Mouse (Mus musculus): ENCODE data around the gene Pip5k1b. TPM values are rescaled to one million over a fixed set of nuclear protein-coding genes. Genes with fewer than 3 reads are reported as not detected.
A peak's percentile ranks its signal among the peaks of the same experiment; 100 is the strongest.

Gene Pip5k1b
- total RNA-seq, 1 experiment: 2.1 TPM

DNA sequence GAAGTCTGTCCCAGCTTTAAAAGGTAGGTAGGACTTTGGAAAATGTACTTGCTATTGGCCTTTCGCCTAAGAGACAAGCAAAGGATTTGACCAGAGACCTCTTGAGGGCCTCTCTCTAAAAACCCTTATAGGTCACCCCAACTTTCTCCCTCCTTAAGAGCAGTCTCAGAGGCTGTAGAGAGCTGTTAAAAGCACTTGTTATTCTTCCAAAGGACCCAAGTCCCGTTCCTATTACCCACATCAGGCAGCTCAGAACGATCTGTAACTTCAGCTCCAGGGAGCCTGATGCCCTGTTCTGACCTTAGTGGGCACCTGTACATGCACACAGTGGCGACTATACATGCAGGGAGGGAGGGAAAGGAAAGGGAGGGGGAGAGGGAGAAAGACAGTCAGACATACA is 18.0 kb downstream of the Pip5k1b start:
- no peaks in the 10 kb centered on the region for H3K36me3 ChIP-seq (ENCODE audit: control insufficient read depth, insufficient read depth, low read length, poor library complexity, severe bottlenecking)
- H3K9me3 ChIP-seq (ENCODE audit: control insufficient read depth, insufficient read depth, low read depth, low read length): no peaks in the 10 kb centered on the region
- no peak overlapping the region for H3K4me3 ChIP-seq (ENCODE audit: insufficient read depth in 1 of 2, low read depth in 1 of 2, low read length in 2 of 2, poor library complexity in 1 of 2, severe bottlenecking in 1 of 2)
- TF ChIP-seq MAFK (IDR thresholded peaks at IDR 0.05; ENCODE audit: insufficient read depth, low read depth, low read length) (no peak), HCFC1 (IDR thresholded peaks at IDR 0.05; ENCODE audit: borderline replicate concordance, insufficient read depth, low read length) (no peak), CHD2 (IDR thresholded peaks at IDR 0.05; ENCODE audit: low read depth, low read length) (no peak), ZC3H11A (IDR thresholded peaks at IDR 0.05; ENCODE audit: borderline replicate concordance, low read depth, low read length) (no peak), ZNF384 (IDR thresholded peaks at IDR 0.05; ENCODE audit: low read depth, low read length) (no peak)
- 0 out of 2 replicates have a peak overlapping the region, but pooled peaks have one; percentile 22 for H3K27ac ChIP-seq (ENCODE audit: insufficient read depth, low read depth, low read length, poor library complexity, severe bottlenecking)
- H3K9ac ChIP-seq (ENCODE audit: insufficient read depth, low read depth, low read length, poor library complexity, severe bottlenecking): no peak overlapping the region
- in situ Hi-C loops (cut with MboI; ENCODE audit: low sequenced_read_pairs in 2 of 2, unreplicated experiment in 2 of 2): no loop called here
- DNase-seq (ENCODE audit: low read depth, low spot score): no peak
- no peaks in the 10 kb centered on the region; a peak in 1 of 4 replicates for H3K4me1 ChIP-seq (ENCODE audit: control insufficient read depth in 2 of 2, insufficient read depth in 2 of 2, low read length in 2 of 2, poor library complexity in 1 of 2)

DNA sequence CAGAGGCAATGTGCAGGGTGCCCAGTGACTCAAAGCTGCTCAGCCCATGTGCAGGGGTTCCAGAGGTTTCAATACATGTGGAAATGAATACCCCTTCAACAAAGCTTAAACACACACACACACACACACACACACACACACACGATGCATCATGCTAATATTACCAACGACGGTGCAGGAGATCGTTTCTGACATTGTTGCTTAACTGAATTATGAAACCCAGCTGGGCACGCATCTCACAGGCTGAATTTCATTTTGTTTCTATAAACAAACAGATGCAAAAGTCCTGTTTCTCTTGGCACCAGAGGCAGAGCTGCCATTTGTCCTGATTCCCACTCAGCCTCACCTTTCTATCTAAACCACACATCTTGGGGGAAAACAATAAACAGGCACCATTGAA is 18.8 kb downstream of the Pip5k1b start:
- no peaks in the 10 kb centered on the region for H3K9me3 ChIP-seq (ENCODE audit: control insufficient read depth, insufficient read depth, low read depth, low read length)
- DNase-seq (ENCODE audit: low read depth, low spot score): no peak
- H3K4me3 ChIP-seq (ENCODE audit: insufficient read depth in 1 of 2, low read depth in 1 of 2, low read length in 2 of 2, poor library complexity in 1 of 2, severe bottlenecking in 1 of 2): no peak overlapping the region
- no peaks in the 10 kb centered on the region; a peak in 1 of 4 replicates for H3K4me1 ChIP-seq (ENCODE audit: control insufficient read depth in 2 of 2, insufficient read depth in 2 of 2, low read length in 2 of 2, poor library complexity in 1 of 2)
- H3K36me3 ChIP-seq (ENCODE audit: control insufficient read depth, insufficient read depth, low read length, poor library complexity, severe bottlenecking): no peaks in the 10 kb centered on the region
- no peak overlapping the region for H3K27ac ChIP-seq (ENCODE audit: insufficient read depth, low read depth, low read length, poor library complexity, severe bottlenecking)
- in situ Hi-C loops (cut with MboI; ENCODE audit: low sequenced_read_pairs in 2 of 2, unreplicated experiment in 2 of 2): no loop called here
- H3K9ac ChIP-seq (ENCODE audit: insufficient read depth, low read depth, low read length, poor library complexity, severe bottlenecking): no peak overlapping the region
- TF ChIP-seq CHD2 (IDR thresholded peaks at IDR 0.05; ENCODE audit: low read depth, low read length): no peak
- TF ChIP-seq HCFC1 (IDR thresholded peaks at IDR 0.05; ENCODE audit: borderline replicate concordance, insufficient read depth, low read length): no peak
- no peak for TF ChIP-seq ZNF384 (IDR thresholded peaks at IDR 0.05; ENCODE audit: low read depth, low read length)
- no peak for TF ChIP-seq ZC3H11A (IDR thresholded peaks at IDR 0.05; ENCODE audit: borderline replicate concordance, low read depth, low read length)

GRCm38 (mm10) chr19:24536280-24536679 is 19.4 kb downstream of the Pip5k1b start:
- in situ Hi-C loops (cut with MboI; ENCODE audit: low sequenced_read_pairs in 2 of 2, unreplicated experiment in 2 of 2): no loop called here
- no peak overlapping the region for H3K27ac ChIP-seq (ENCODE audit: insufficient read depth, low read depth, low read length, poor library complexity, severe bottlenecking)
- no peak for TF ChIP-seq ZC3H11A (IDR thresholded peaks at IDR 0.05; ENCODE audit: borderline replicate concordance, low read depth, low read length)
- TF ChIP-seq ZNF384 (IDR thresholded peaks at IDR 0.05; ENCODE audit: low read depth, low read length): no peak
- no peak for TF ChIP-seq MAFK (IDR thresholded peaks at IDR 0.05; ENCODE audit: insufficient read depth, low read depth, low read length)
- no peak for TF ChIP-seq HCFC1 (IDR thresholded peaks at IDR 0.05; ENCODE audit: borderline replicate concordance, insufficient read depth, low read length)
- TF ChIP-seq CHD2 (IDR thresholded peaks at IDR 0.05; ENCODE audit: low read depth, low read length): no peak

GRCm38 (mm10) chr19:24535161-24535560 is 20.5 kb downstream of the Pip5k1b start:
- no peaks in the 10 kb centered on the region for H3K9me3 ChIP-seq (ENCODE audit: control insufficient read depth, insufficient read depth, low read depth, low read length)
- no peaks in the 10 kb centered on the region; a peak in 1 of 4 replicates for H3K4me1 ChIP-seq (ENCODE audit: control insufficient read depth in 2 of 2, insufficient read depth in 2 of 2, low read length in 2 of 2, poor library complexity in 1 of 2)
- TF ChIP-seq MAFK (IDR thresholded peaks at IDR 0.05; ENCODE audit: insufficient read depth, low read depth, low read length) (no peak), HCFC1 (IDR thresholded peaks at IDR 0.05; ENCODE audit: borderline replicate concordance, insufficient read depth, low read length) (no peak), ZC3H11A (IDR thresholded peaks at IDR 0.05; ENCODE audit: borderline replicate concordance, low read depth, low read length) (no peak), ZNF384 (IDR thresholded peaks at IDR 0.05; ENCODE audit: low read depth, low read length) (no peak), CHD2 (IDR thresholded peaks at IDR 0.05; ENCODE audit: low read depth, low read length) (no peak)
- in situ Hi-C loops (cut with MboI; ENCODE audit: low sequenced_read_pairs in 2 of 2, unreplicated experiment in 2 of 2): no loop called here
- no peak overlapping the region for H3K4me3 ChIP-seq (ENCODE audit: insufficient read depth in 1 of 2, low read depth in 1 of 2, low read length in 2 of 2, poor library complexity in 1 of 2, severe bottlenecking in 1 of 2)
- H3K36me3 ChIP-seq (ENCODE audit: control insufficient read depth, insufficient read depth, low read length, poor library complexity, severe bottlenecking): no peaks in the 10 kb centered on the region
- H3K27ac ChIP-seq (ENCODE audit: insufficient read depth, low read depth, low read length, poor library complexity, severe bottlenecking): no peak overlapping the region
- DNase-seq (ENCODE audit: low read depth, low spot score): no peak
- H3K9ac ChIP-seq (ENCODE audit: insufficient read depth, low read depth, low read length, poor library complexity, severe bottlenecking): no peak overlapping the region

More at GRCm38 (mm10) chr19:24536280-24536679, 19.4 kb downstream of the Pip5k1b start:
- no peak overlapping the region for H3K4me3 ChIP-seq (ENCODE audit: insufficient read depth in 1 of 2, low read depth in 1 of 2, low read length in 2 of 2, poor library complexity in 1 of 2, severe bottlenecking in 1 of 2)
- H3K4me1 ChIP-seq (ENCODE audit: control insufficient read depth in 2 of 2, insufficient read depth in 2 of 2, low read length in 2 of 2, poor library complexity in 1 of 2): no peaks in the 10 kb centered on the region; a peak in 1 of 4 replicates
- no peak overlapping the region for H3K9ac ChIP-seq (ENCODE audit: insufficient read depth, low read depth, low read length, poor library complexity, severe bottlenecking)
- no peaks in the 10 kb centered on the region for H3K36me3 ChIP-seq (ENCODE audit: control insufficient read depth, insufficient read depth, low read length, poor library complexity, severe bottlenecking)
- DNase-seq (ENCODE audit: low read depth, low spot score): no peak
- no peaks in the 10 kb centered on the region for H3K9me3 ChIP-seq (ENCODE audit: control insufficient read depth, insufficient read depth, low read depth, low read length)

DNA sequence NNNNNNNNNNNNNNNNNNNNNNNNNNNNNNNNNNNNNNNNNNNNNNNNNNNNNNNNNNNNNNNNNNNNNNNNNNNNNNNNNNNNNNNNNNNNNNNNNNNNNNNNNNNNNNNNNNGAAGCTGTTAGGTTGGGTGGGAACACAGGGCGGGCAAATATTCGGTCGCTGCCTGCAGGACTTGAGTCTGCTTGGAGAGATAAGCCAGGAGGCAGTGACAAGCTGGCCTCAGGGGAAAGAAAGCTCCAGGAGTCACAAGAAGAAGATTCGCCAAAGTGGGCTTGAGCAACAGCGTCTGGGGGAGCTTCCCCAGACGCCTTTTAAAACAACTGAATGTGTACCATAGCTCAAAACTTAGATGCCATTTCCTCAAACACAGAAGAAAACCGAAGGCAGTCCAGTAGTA is 20.9 kb downstream of the Pip5k1b start:
- H3K27ac ChIP-seq (ENCODE audit: insufficient read depth, low read depth, low read length, poor library complexity, severe bottlenecking): no peak overlapping the region
- in situ Hi-C loops (cut with MboI; ENCODE audit: low sequenced_read_pairs in 2 of 2, unreplicated experiment in 2 of 2): no loop called here
- DNase-seq (ENCODE audit: low read depth, low spot score): no peak
- no peak overlapping the region for H3K9ac ChIP-seq (ENCODE audit: insufficient read depth, low read depth, low read length, poor library complexity, severe bottlenecking)
- no peaks in the 10 kb centered on the region; a peak in 1 of 4 replicates for H3K4me1 ChIP-seq (ENCODE audit: control insufficient read depth in 2 of 2, insufficient read depth in 2 of 2, low read length in 2 of 2, poor library complexity in 1 of 2)
- no peak overlapping the region for H3K4me3 ChIP-seq (ENCODE audit: insufficient read depth in 1 of 2, low read depth in 1 of 2, low read length in 2 of 2, poor library complexity in 1 of 2, severe bottlenecking in 1 of 2)
- H3K9me3 ChIP-seq (ENCODE audit: control insufficient read depth, insufficient read depth, low read depth, low read length): no peaks in the 10 kb centered on the region
- no peak for TF ChIP-seq ZC3H11A (IDR thresholded peaks at IDR 0.05; ENCODE audit: borderline replicate concordance, low read depth, low read length)
- TF ChIP-seq MAFK (IDR thresholded peaks at IDR 0.05; ENCODE audit: insufficient read depth, low read depth, low read length): no peak
- no peak for TF ChIP-seq ZNF384 (IDR thresholded peaks at IDR 0.05; ENCODE audit: low read depth, low read length)
- TF ChIP-seq HCFC1 (IDR thresholded peaks at IDR 0.05; ENCODE audit: borderline replicate concordance, insufficient read depth, low read length): no peak
- TF ChIP-seq CHD2 (IDR thresholded peaks at IDR 0.05; ENCODE audit: low read depth, low read length): no peak
- H3K36me3 ChIP-seq (ENCODE audit: control insufficient read depth, insufficient read depth, low read length, poor library complexity, severe bottlenecking): no peaks in the 10 kb centered on the region
